Mouse (Mus musculus) cortical plate, adult 2 months (tissue): ENCODE measurements around the gene Wrap53.

ENCODE experiments used
- CTCF ChIP-seq: fragments of 200-500 bp; IDR thresholded peaks from 2 replicates; pipeline ENCODE4 v1.5.1; 2011; ENCODE audit warnings: mild to moderate bottlenecking, control low read depth, low read length; ENCODE audit not compliant: insufficient read depth; ENCODE audit errors: extremely low read depth
- POLR2A ChIP-seq: fragments of 200-500 bp; IDR thresholded peaks from 2 replicates; pipeline ENCODE4 v1.6.1; 2011; ENCODE audit warnings: mild to moderate bottlenecking, low read length, control low read depth; ENCODE audit not compliant: insufficient read depth; ENCODE audit errors: extremely low read depth

DNA sequence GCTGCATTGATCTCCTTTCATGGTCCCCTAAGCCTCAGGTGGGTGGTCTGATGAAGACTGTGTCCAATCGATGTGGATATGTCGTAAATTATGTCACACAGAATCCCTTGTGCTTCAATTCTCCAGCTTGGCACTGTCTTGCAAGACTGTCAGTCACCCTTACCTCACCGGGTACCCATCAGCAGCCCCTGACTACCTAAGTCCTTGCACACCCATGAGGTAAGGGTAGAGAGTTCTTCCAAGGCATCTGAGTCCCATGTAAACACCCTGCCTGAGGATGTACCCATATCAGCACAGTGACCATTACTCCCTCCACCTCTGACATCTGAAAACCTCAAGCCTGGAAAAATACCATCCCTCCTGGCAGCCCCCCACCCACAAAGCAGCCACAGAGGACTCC, 24.3 kb upstream of the Wrap53 start:
- no peak for TF ChIP-seq CTCF
- TF ChIP-seq POLR2A = no peak
